Mouse (Mus musculus) c-Kit-positive CD71-negative TER-119-negative erythroid progenitor cells, embryonic 14.5 days (primary cell): ENCODE data around the gene Gnat1.
A peak's percentile ranks its signal among the peaks of the same experiment; 100 is the strongest.

Experiments used
- DNase-seq: peaks from one replicate; pipeline ENCODE4 v3.0.0-alpha.2; 2013; ENCODE audit warnings: low read depth

Gene Gnat1

GRCm38 (mm10) chr9:107700114-107700571 lies 20.6 kb upstream of the Gnat1 start:
- DNase-seq = no peak

- DNase-seq = no peak
Measured at GRCm38 (mm10) chr9:107699376-107699980, 20.0 kb upstream of the Gnat1 start.

- DNase-seq = no peak
Measured at GRCm38 (mm10) chr9:107698611-107699190, 19.2 kb upstream of the Gnat1 start.

GRCm38 (mm10) chr9:107697811-107698521 lies 18.5 kb upstream of the Gnat1 start:
- DNase-seq = no peak

- no peak for DNase-seq
Measured at GRCm38 (mm10) chr9:107696845-107697610, 17.5 kb upstream of the Gnat1 start.

GRCm38 (mm10) chr9:107696106-107696479 lies 16.6 kb upstream of the Gnat1 start:
- DNase-seq = no peak

- no peak for DNase-seq
Measured at GRCm38 (mm10) chr9:107695441-107696105, 16.1 kb upstream of the Gnat1 start.

GRCm38 (mm10) chr9:107694627-107695026 lies 15.1 kb upstream of the Gnat1 start:
- DNase-seq = no peak

- DNase-seq = no peak
Measured at GRCm38 (mm10) chr9:107693433-107693987, 14.0 kb upstream of the Gnat1 start.

- no peak for DNase-seq
Measured at GRCm38 (mm10) chr9:107692785-107693184, 13.3 kb upstream of the Gnat1 start.

GRCm38 (mm10) chr9:107690391-107690790 lies 10.9 kb upstream of the Gnat1 start:
- no peak for DNase-seq

- DNase-seq = no peak
Measured at GRCm38 (mm10) chr9:107688939-107689338, 9.4 kb upstream of the Gnat1 start.

GRCm38 (mm10) chr9:107688415-107688814 lies 8.9 kb upstream of the Gnat1 start:
- no peak for DNase-seq

- no peak for DNase-seq
Measured at GRCm38 (mm10) chr9:107685231-107685981, 5.9 kb upstream of the Gnat1 start.

GRCm38 (mm10) chr9:107682405-107682804 lies 2.9 kb upstream of the Gnat1 start:
- no peak for DNase-seq

GRCm38 (mm10) chr9:107678861-107679260 lies 651 bp downstream of the Gnat1 start:
- DNase-seq = no peak

GRCm38 (mm10) chr9:107677819-107678526 lies 1.5 kb downstream of the Gnat1 start:
- peak; percentile 78 for DNase-seq

GRCm38 (mm10) chr9:107677091-107677784 lies 2.3 kb downstream of the Gnat1 start:
- DNase-seq = peak; percentile 28

GRCm38 (mm10) chr9:107676302-107676701 lies 3.2 kb downstream of the Gnat1 start:
- DNase-seq = no peak
